Mouse (Mus musculus) adrenal gland, adult (tissue): Measurements from ENCODE around the gene Fer.
A peak's percentile ranks its signal among the peaks of the same experiment; 100 is the strongest.

Experiments
- DNase-seq, 2 experiments: peaks; one replicate each; pipeline ENCODE4 v3.0.0; 2022 to 2023; ENCODE audit warnings: low spot score in 1 of 2; ENCODE audit not compliant: inconsistent age in 2 of 2

Gene Fer

GRCm38 (mm10) chr17:63864171-63864571 is 1.3 kb downstream of the Fer start:
- DNase-seq, result no peak

DNA sequence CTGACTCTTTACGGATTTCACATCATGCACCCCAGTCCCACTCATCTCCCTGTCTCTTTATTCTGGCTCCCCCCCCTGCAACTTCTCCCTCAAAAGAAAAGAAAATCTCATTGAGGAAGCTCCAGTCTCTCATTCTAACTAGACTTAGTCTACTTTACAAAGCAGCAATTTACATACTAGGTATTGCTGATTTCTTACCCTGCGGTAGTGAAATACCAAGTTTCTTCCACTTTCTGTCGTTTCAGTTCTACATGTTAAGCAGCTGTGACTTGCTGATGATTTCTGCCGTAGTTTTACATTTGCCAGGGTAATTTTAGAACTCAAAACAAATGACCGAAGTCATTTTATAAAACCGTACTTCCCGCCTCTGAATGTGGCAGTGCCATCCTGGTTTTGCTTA is 8.9 kb downstream of the Fer start:
- DNase-seq, result no peak

DNA sequence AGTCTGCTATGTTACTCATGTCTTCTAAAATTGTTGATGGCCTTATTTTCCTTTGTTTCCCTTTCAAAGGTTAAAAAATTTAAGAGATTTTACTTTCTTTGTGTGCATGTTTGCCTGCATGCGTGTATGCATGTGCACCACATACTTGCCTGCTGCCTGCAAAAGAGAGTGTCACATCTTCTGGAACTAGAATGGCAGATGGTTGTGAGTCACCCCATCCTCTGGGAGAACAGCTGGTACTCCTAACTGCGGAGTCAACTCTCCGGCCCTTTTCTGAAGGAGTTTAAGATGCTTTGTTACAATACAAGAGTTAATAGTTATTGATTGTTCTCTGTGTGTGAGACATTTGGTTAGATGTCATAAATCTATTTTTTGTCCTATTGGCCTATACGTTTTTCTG is 16.0 kb downstream of the Fer start:
- no peak for DNase-seq

DNA sequence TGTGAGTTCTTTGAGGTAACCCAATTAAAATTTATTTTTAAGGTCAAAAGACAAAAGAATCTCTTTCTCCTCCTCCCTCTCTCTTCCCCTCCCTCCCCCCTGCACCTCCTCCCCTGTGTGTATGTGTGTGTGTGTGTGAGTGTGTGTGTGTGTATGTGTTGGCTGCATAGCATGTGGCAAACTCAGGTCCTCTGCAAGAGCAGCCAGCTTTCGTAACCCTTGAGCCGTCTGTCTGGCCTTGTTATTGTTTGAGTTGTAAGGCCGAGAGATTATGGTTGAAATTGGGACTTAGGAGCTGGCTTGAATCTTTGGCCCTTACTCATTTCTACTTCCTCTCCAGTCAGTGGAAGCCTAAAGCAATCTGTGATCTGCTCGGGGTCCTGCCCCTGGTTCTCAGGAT is 17.1 kb downstream of the Fer start:
- DNase-seq, result peak in 1 of 2 experiments; percentile 41

- no peak for DNase-seq
Measured at GRCm38 (mm10) chr17:63886988-63887387, 24.1 kb downstream of the Fer start.

GRCm38 (mm10) chr17:63890611-63891010 is 27.7 kb downstream of the Fer start:
- DNase-seq, result no peak

- no peak for DNase-seq
Measured at GRCm38 (mm10) chr17:63895829-63896228, 33.0 kb downstream of the Fer start.

GRCm38 (mm10) chr17:63897050-63897449 is 34.2 kb downstream of the Fer start:
- DNase-seq, result no peak

DNA sequence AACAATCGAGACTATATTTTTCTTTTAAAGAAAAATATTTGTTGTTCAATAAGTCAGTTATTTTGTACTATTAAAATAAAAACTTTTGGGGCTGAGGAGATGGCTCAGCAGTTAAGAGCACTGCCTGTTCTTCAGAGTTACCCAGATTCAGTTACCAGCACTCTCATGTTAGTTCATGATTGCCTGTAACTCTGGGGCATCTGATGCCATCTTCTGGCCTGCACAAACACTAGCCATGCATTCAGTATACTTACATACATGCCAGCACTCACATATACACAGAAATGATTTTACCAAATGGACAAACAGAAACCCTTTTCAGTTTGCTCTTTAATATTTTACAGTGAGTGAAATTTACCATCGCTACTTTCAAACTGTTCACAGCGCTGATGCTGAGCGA is 46.4 kb downstream of the Fer start:
- no peak for DNase-seq

DNA sequence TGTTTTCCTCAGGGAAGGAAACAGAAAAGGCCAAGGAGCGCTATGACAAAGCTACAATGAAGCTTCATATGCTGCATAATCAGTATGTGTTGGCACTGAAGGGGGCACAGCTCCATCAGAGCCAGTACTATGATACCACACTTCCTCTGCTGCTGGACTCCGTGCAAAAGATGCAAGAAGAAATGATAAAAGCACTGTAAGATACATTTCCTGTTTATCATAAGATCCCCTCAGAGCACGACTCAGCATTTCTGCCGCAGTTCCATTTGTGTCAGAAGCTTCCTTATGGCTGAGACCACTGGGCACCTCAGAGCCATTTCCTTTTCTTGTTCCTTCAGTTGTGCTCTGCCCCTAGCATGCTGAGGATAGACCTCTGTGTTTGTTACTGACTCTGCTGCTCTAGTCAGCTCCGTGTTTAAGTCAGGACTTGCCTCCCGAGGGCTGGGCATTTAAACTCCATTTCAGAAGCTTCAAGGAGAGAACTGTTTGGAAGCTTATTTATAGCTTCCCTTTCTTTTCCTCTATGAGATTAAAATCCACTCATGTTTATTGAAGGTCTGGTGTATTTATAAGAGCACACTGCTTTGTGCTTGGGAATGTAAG is 58.8 kb downstream of the Fer start:
- no peak for DNase-seq

GRCm38 (mm10) chr17:63925581-63925980 is 62.7 kb downstream of the Fer start:
- peak in 1 of 2 experiments; percentile 35 for DNase-seq

DNA sequence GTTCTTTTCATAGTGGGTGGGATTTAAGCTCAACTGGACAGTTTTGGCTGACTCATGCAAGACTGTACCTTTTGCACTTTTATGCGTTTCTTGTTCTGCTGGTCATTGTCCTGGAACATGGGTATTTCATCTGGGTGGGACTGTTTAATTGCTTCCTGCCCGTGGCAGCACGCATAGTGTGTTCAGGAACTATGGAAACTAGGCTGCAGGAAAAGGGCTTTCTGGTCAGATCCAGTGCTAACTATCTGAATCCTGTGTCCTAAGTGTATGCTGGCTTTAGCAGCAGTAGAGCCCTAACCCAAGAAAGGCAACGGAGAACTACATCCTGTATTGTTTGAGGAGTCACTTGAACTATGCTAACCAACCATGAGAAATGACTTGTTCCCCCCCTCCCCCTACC is 67.8 kb downstream of the Fer start:
- no peak for DNase-seq

GRCm38 (mm10) chr17:63931556-63931955 is 68.7 kb downstream of the Fer start:
- no peak for DNase-seq

DNA sequence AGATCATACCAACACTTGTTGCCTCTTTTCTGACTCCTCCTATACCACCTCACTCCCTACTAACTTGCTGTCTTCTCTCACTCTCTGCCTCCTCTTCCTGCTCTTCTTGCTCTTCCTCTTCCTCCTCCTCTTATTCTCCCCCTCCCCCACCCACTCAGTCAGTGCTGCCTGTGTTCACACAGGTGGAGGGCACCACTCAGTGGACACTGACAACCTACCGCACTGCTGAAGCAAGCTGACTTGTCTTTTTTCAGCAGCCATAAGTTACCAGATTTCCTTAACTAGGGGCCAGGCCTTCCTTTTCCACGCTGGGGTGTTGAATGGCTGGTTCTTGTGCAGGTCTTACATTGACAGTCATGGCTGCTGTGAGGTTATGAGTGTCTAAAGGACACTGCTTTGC is 72.5 kb downstream of the Fer start:
- DNase-seq, result no peak

GRCm38 (mm10) chr17:63937886-63938285 is 75.0 kb downstream of the Fer start:
- no peak for DNase-seq

DNA sequence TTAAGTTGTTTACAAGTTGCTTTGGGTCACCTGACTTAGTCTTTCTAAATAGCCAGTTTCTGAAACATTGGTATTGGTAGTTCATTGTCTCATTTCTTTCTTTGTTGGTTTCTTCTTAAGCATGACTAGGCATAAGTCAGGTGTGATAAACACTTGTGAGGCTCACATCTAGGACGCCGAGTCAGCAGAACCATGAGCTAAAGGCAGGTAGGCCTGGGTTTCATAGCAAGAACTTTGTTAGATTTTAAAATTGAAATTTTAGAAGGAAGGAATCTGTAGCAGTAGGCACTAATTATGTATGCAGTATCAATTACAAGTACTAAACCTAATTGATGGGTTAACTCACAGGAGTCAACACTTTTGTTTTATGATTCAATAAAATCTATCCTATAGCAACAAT is 83.9 kb downstream of the Fer start:
- DNase-seq, result no peak

- peak in 1 of 2 experiments; percentile 62 for DNase-seq
Measured at GRCm38 (mm10) chr17:63948811-63949210, 85.9 kb downstream of the Fer start.

- DNase-seq, result peak in 1 of 2 experiments; percentile 42
Measured at GRCm38 (mm10) chr17:63951436-63951835, 88.6 kb downstream of the Fer start.

DNA sequence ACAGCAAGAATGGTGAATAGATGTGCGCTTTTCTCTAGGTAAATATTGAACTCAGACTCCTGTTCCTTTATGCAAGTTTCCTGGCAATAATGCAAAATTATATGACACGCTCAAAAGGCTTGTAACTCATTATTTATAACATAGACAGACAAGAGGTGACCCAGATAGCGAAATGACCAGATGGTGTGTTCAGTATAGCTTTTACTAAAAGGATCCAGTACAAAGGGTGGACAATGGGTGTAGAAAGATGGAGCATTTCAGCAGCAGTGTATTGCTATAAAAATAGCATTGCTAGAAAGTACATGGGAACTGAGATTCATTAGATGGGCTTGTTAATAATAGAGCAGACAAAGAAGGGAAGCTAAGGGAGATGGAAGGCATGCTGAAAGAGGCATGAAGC is 104.2 kb downstream of the Fer start:
- no peak for DNase-seq

- no peak for DNase-seq
Measured at GRCm38 (mm10) chr17:63969448-63969847, 106.6 kb downstream of the Fer start.

GRCm38 (mm10) chr17:63970239-63970638 is 107.4 kb downstream of the Fer start:
- DNase-seq, result no peak

DNA sequence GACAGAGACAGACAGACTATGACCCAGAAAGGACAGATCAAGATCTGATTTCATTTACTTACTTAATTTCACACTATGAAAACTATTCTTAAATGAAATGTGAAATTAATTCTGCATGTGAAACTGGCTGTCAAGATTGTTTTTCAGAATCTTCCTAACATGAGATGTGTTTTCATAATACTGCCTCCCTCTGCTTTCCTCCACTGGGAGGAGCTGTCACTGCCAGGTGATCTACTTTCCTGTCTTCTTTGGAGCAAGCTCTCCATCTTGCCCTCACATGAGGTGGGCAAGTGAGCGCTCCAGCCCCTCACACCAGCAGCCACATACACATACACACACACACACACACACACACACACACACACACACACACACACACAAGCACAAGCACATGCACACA is 108.1 kb downstream of the Fer start:
- no peak for DNase-seq

- no peak for DNase-seq
Measured at GRCm38 (mm10) chr17:63972181-63972580, 109.3 kb downstream of the Fer start.

DNA sequence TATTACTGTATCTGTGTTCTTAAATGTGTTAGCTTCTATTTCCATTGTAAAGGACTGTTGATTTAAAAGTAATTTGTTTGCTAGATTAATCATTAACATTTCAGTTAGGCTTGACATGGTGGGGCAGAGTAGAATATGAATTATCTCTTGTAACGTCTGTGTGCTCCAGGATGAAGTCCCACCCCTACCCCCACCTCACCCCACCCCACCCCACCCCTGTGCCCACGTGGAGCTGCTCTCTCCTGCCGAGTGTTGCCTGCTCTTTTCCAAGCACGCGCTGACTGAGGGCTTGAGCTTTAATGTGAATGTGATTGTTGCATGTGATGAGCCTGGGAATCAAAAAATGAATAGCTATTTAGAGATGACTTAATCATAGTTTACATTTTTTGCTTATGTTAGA is 110.9 kb downstream of the Fer start:
- no peak for DNase-seq
